Mouse (Mus musculus): Measurements from ENCODE around the gene Gar1. TPM values are rescaled to one million over a fixed set of nuclear protein-coding genes. Genes with fewer than 3 reads are reported as not detected.
A peak's percentile ranks its signal among the peaks of the same experiment; 100 is the strongest.

Gar1 gene
- 33.8 and 38.3 TPM in 2 replicates for polyA plus RNA-seq (2012; rRNA removed)

GRCm38 (mm10) chr3:129831035-129831568 lies at the start of gene Gar1:
Gar1 (minus strand) TSS chr3:129831396.
- TF ChIP-seq CTCF (IDR thresholded peaks at IDR 0.05; ENCODE audit: borderline replicate concordance, insufficient read depth, low read depth, low read length) (no peak), POLR2A (IDR thresholded peaks at IDR 0.05; ENCODE audit: borderline replicate concordance, insufficient read depth, low read length) (peak; percentile 32; the same call in 1 of the 2 replicates)
- Histone ChIP-seq H3K27me3 (ENCODE audit: control insufficient read depth, insufficient read depth, low read length) (no peaks in the 10 kb centered on the region), H3K27ac (ENCODE audit: insufficient read depth, low read length) (peak within 1 kb of the TSS; percentile 68), H3K4me3 (replicated peaks; ENCODE audit: insufficient read depth, low read depth, low read length) (peak within 1 kb of the TSS; percentile 60), H3K4me1 (ENCODE audit: control insufficient read depth, insufficient read depth, low read length) (no peaks in the 10 kb centered on the region)
- DNase-seq, result peak; percentile 95 to 97
- under 1% methylated on average over 60 of the region's 60 CpGs for WGBS

GRCm38 (mm10) chr3:129879913-129880312 lies 48.7 kb upstream of the Gar1 start:
- no peak overlapping the region for H3K4me3 ChIP-seq (replicated peaks; ENCODE audit: insufficient read depth, low read depth, low read length)
- no peak for DNase-seq
- no peak overlapping the region for H3K27ac ChIP-seq (ENCODE audit: insufficient read depth, low read length)
- no peaks in the 10 kb centered on the region for H3K27me3 ChIP-seq (ENCODE audit: control insufficient read depth, insufficient read depth, low read length)
- no peak for TF ChIP-seq CTCF (IDR thresholded peaks at IDR 0.05; ENCODE audit: borderline replicate concordance, insufficient read depth, low read depth, low read length)
- no peak for TF ChIP-seq POLR2A (IDR thresholded peaks at IDR 0.05; ENCODE audit: borderline replicate concordance, insufficient read depth, low read length)
- WGBS, result 82% methylated on average over 2 of the region's 2 CpGs
- H3K4me1 ChIP-seq (ENCODE audit: control insufficient read depth, insufficient read depth, low read length), result no peaks in the 10 kb centered on the region

DNA sequence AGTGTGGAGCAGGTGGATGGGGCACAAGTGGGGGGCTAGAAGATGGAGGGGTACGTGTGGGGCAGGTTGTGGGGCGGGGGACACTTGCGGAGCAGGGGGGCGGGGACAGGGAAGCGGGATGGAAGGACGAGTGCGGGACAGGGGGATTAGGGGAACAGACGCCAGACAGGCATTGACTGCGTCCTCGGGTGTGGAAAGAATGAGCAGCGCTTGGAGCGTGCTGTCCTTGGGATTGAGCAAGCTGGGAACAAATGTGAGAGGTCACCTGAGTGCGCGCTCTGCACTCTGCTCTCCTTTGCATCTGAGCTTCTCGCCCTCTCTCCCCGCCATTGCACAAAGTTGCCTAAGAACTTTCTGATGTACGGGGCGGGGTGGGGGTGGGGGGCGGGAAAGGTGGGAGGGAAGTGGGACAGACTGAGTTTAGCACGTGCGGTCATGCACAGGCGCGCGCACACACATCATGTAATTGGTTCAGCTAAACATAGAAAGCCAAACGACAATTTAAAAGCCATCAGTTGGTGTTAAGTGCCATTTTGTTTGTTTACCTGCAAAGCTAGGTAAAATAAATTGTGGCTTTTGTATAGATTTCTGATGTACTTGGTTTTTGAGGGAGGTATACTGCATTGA lies 48.0 kb upstream of the Gar1 start:
- no peaks in the 10 kb centered on the region for H3K27me3 ChIP-seq (ENCODE audit: control insufficient read depth, insufficient read depth, low read length)
- DNase-seq, result peak in 1 of 2 experiments; percentile 40
- TF ChIP-seq POLR2A (IDR thresholded peaks at IDR 0.05; ENCODE audit: borderline replicate concordance, insufficient read depth, low read length), result no peak
- no peak for TF ChIP-seq CTCF (IDR thresholded peaks at IDR 0.05; ENCODE audit: borderline replicate concordance, insufficient read depth, low read depth, low read length)
- 2% methylated on average over 25 of the region's 25 CpGs for whole genome bisulfite sequencing
- H3K4me1 ChIP-seq (ENCODE audit: control insufficient read depth, insufficient read depth, low read length), result no peaks in the 10 kb centered on the region
- no peak overlapping the region for H3K27ac ChIP-seq (ENCODE audit: insufficient read depth, low read length)
- peak overlapping the region; percentile 81 for H3K4me3 ChIP-seq (replicated peaks; ENCODE audit: insufficient read depth, low read depth, low read length)

DNA sequence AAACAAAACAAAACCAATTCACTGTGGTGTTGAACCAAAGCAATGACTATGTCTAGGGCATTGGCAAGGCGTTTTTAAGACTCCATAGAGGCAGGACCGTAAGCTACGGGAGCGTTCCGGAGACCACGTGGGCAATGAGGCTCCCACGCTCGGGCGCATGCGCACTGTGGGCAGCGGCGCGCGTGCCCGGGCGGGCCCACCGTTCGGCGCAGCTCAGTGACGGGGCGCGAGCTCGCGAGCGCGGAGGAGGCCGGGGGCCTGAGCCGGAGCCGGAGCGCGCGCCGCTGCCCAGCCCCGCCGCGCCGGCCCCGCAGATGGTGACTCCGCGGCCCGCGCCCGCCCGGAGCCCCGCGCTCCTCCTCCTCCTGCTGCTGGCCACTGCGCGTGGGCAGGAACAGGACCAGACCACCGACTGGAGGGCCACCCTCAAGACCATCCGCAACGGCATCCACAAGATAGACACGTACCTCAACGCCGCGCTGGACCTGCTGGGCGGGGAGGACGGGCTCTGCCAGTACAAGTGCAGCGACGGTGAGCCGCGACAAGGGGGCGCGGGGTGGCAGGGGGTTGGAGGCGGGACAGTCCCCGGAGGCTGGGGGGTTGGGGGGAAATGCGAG lies 47.3 kb upstream of the Gar1 start, which contains the start of gene Pla2g12a:
Gene Pla2g12a (plus strand): TSS at position 202 of the 617 bp plus-strand sequence.
- peak; percentile 93 to 94 for DNase-seq
- H3K4me1 ChIP-seq (ENCODE audit: control insufficient read depth, insufficient read depth, low read length), result no peaks in the 10 kb centered on the region
- H3K27me3 ChIP-seq (ENCODE audit: control insufficient read depth, insufficient read depth, low read length), result no peaks in the 10 kb centered on the region
- under 1% methylated on average over 66 of the region's 66 CpGs for WGBS
- H3K27ac ChIP-seq (ENCODE audit: insufficient read depth, low read length), result 0 out of 2 replicates have a peak within 1 kb of the TSS, but pooled peaks have one; percentile 35
- peak within 1 kb of the TSS; percentile 81 for H3K4me3 ChIP-seq (replicated peaks; ENCODE audit: insufficient read depth, low read depth, low read length)
- TF ChIP-seq POLR2A (IDR thresholded peaks at IDR 0.05; ENCODE audit: borderline replicate concordance, insufficient read depth, low read length) (0 out of 2 replicates have a peak, but pooled peaks have one; percentile 54), CTCF (IDR thresholded peaks at IDR 0.05; ENCODE audit: borderline replicate concordance, insufficient read depth, low read depth, low read length) (no peak)

DNA sequence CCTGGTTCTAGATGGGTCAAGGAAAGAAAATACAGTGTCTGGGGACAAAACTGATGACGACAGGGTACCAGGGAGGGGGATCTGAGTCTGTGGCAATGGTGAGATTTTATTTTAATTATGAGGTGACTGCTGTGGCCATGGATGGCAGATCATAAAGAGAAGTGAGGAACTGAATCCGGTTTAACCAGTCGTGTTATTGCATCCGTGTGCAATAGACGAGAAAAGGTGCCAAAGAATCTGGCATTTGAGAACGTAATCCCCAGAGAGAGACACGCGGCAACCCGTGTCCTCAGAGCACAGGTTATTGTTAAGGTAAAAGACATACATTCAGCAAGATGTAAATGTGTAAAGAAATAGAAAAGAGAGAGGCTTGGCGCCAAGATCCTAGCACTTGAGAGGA lies 46.1 kb upstream of the Gar1 start:
- no peak for TF ChIP-seq CTCF (IDR thresholded peaks at IDR 0.05; ENCODE audit: borderline replicate concordance, insufficient read depth, low read depth, low read length)
- no peak for TF ChIP-seq POLR2A (IDR thresholded peaks at IDR 0.05; ENCODE audit: borderline replicate concordance, insufficient read depth, low read length)
- Histone ChIP-seq H3K4me3 (replicated peaks; ENCODE audit: insufficient read depth, low read depth, low read length) (no peak overlapping the region), H3K4me1 (ENCODE audit: control insufficient read depth, insufficient read depth, low read length) (no peaks in the 10 kb centered on the region), H3K27me3 (ENCODE audit: control insufficient read depth, insufficient read depth, low read length) (no peaks in the 10 kb centered on the region), H3K27ac (ENCODE audit: insufficient read depth, low read length) (no peak overlapping the region)
- WGBS, result 80% methylated on average over 10 of the region's 10 CpGs
- no peak for DNase-seq

DNA sequence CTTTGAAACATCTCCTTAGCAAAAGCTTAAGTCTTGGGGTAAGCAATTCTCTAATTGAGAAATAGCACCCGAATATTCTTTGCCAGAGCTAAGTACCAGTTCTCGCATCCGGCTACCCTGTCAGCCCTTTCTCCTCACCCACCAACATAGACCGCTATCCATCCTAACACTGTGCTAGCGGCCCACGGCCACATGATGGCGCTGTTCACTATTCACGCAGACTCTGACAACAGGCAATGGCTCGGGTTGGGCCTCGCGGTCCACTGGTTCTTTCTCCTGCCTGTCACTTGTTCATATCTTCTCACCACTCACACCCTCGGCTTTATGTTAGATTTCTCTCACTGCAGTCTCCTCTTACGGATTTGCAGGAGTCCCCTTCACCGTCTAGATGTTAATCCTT lies 32.5 kb upstream of the Gar1 start:
- no peaks in the 10 kb centered on the region; the same call in 1 of the 2 replicates for H3K4me1 ChIP-seq (ENCODE audit: control insufficient read depth, insufficient read depth, low read length)
- TF ChIP-seq POLR2A (IDR thresholded peaks at IDR 0.05; ENCODE audit: borderline replicate concordance, insufficient read depth, low read length) (no peak), CTCF (IDR thresholded peaks at IDR 0.05; ENCODE audit: borderline replicate concordance, insufficient read depth, low read depth, low read length) (peak; percentile 73)
- no peaks in the 10 kb centered on the region for H3K27me3 ChIP-seq (ENCODE audit: control insufficient read depth, insufficient read depth, low read length)
- WGBS, result 46% methylated on average over 14 of the region's 14 CpGs
- no peak overlapping the region for H3K4me3 ChIP-seq (replicated peaks; ENCODE audit: insufficient read depth, low read depth, low read length)
- peak; percentile 39 to 54 for DNase-seq
- H3K27ac ChIP-seq (ENCODE audit: insufficient read depth, low read length), result no peak overlapping the region

- Histone ChIP-seq H3K4me1 (ENCODE audit: control insufficient read depth, insufficient read depth, low read length) (no peaks in the 10 kb centered on the region; the same call in 1 of the 2 replicates), H3K27ac (ENCODE audit: insufficient read depth, low read length) (no peak overlapping the region), H3K4me3 (replicated peaks; ENCODE audit: insufficient read depth, low read depth, low read length) (no peak overlapping the region), H3K27me3 (ENCODE audit: control insufficient read depth, insufficient read depth, low read length) (no peaks in the 10 kb centered on the region)
- no peak for DNase-seq
- TF ChIP-seq CTCF (IDR thresholded peaks at IDR 0.05; ENCODE audit: borderline replicate concordance, insufficient read depth, low read depth, low read length) (no peak), POLR2A (IDR thresholded peaks at IDR 0.05; ENCODE audit: borderline replicate concordance, insufficient read depth, low read length) (no peak)
- 81% methylated on average over 2 of the region's 2 CpGs for WGBS
Measured at GRCm38 (mm10) chr3:129862592-129862991, 31.4 kb upstream of the Gar1 start.
